Mouse (Mus musculus): ENCODE measurements around the gene Ptprf. TPM values are rescaled to one million over a fixed set of nuclear protein-coding genes. Genes with fewer than 3 reads are reported as not detected.

Gene Ptprf
- polyA plus RNA-seq, 1 experiment from 2014 or later, result 65.1 TPM

DNA sequence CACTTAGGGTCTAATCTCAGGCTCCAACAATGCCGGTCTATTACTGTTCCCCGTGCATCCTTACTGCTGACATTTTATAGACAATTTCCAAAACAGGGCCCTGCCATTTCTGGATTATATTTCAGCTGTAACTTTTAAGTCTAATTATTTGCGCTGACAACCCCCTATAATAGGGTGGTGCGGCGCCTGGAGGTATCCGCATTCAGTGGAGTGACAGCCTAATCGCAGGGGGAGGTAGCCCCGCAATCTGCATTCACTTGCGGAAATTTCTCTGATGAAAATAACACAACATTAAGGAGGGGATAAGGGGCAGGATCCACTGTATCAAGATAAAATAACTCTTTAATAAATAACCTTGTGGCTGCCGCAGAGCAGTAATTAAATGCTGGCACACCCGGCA, 47.9 kb downstream of the Ptprf start:
- WGBS, result 91% methylated on average over 11 of the region's 11 CpGs
- DNase-seq (ENCODE audit: low spot score) (no peak), ATAC-seq (no peak)
- H3K4me3 ChIP-seq (ENCODE audit: low read depth, low read length), result no peak overlapping the region
- H3K4me1 ChIP-seq (ENCODE audit: insufficient read depth, low read depth, low read length), result no peaks in the 10 kb centered on the region
- H3K27me3 ChIP-seq (replicated peaks; ENCODE audit: insufficient read depth, low read length), result no peaks in the 10 kb centered on the region
- H3K4me2 ChIP-seq (replicated peaks; ENCODE audit: low read depth, low read length), result no peak overlapping the region
- no peak for TF ChIP-seq CTCF (IDR thresholded peaks at IDR 0.05)
- no peak for TF ChIP-seq EP300 (IDR thresholded peaks at IDR 0.05)
- H3K9me3 ChIP-seq (ENCODE audit: low read length), result no peaks in the 10 kb centered on the region
- no peak overlapping the region for H3K9ac ChIP-seq (replicated peaks; ENCODE audit: low read depth)
- H3K27ac ChIP-seq (ENCODE audit: low read length), result no peak overlapping the region
- 0 out of 2 replicates have a peak, but pooled peaks cover 15% of the 10 kb centered on the region for H3K36me3 ChIP-seq (ENCODE audit: insufficient read depth, low read length)

DNA sequence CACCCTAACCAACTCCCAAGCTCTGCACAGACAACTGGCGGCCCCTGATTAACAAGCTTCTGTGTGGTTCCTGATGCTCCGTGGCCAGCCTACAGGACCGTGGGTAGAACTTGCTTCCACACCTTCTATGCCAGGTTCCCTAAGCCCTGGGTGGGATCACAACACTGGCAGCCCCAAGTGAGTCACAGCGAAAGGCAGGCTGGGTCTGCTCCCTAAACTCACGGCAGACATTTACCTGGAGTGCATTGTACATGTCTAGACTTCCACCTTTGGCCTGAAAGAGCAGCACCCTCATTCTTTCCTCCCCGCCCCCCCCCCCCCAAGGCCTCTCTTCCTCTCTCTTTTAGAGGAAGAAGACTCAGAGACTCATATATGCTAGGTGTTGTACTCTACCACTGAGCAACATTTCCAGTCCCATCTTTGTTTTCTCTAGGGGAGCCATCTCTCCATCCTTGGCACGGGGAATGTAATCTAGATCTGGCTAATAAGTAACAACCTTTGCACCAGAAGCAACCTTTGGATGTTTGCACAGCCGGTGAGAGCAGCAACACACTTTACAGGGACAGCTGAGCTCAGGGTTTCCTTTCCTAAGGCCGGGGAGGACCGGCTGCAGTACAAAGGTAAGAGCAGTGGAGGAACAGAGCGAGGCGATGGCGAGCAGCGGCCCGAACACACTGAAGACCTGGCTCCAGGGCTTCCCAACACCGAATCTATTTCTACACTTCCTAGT, 51.1 kb downstream of the Ptprf start:
- H3K27ac ChIP-seq (ENCODE audit: low read length), result peak overlapping the region; percentile 4; the same call in 1 of the 2 replicates
- H3K4me1 ChIP-seq (ENCODE audit: insufficient read depth, low read depth, low read length), result no peaks in the 10 kb centered on the region
- no peak overlapping the region for H3K9ac ChIP-seq (replicated peaks; ENCODE audit: low read depth)
- ATAC-seq, result peak; percentile 77
- no peak overlapping the region for H3K4me3 ChIP-seq (ENCODE audit: low read depth, low read length)
- no peaks in the 10 kb centered on the region for H3K27me3 ChIP-seq (replicated peaks; ENCODE audit: insufficient read depth, low read length)
- H3K4me2 ChIP-seq (replicated peaks; ENCODE audit: low read depth, low read length), result no peak overlapping the region
- WGBS, result 65% methylated on average over 15 of the region's 16 CpGs
- DNase-seq (ENCODE audit: low spot score), result peak; percentile 71
- TF ChIP-seq CTCF (IDR thresholded peaks at IDR 0.05) (no peak), EP300 (IDR thresholded peaks at IDR 0.05) (peak; percentile 35; the same call in 1 of the 2 replicates)
- no peaks in the 10 kb centered on the region for H3K9me3 ChIP-seq (ENCODE audit: low read length)
- H3K36me3 ChIP-seq (ENCODE audit: insufficient read depth, low read length), result peaks cover 5% of the 10 kb centered on the region; the same call in 1 of the 2 replicates

DNA sequence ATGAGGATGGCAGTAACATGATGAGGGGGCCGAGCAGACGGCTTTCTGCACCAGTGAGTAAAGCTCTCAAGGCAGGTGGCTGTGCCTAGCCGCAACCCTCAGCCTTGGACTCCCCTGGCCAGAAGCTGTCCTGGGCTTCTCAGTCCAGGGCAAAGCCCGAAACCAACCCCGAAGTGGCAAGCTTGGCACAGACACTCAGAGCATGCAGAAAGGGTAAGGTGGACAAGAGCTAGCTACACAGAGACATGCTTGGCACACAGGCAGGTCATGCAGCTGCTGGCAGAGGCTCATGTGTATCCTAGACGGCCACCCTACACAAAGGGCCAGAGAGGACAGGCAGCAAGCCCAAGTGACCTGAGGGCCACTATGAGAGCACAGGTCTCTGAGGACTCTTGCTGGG, 52.5 kb downstream of the Ptprf start:
- TF ChIP-seq EP300 (IDR thresholded peaks at IDR 0.05), result no peak
- TF ChIP-seq CTCF (IDR thresholded peaks at IDR 0.05), result no peak
- no peak overlapping the region for H3K27ac ChIP-seq (ENCODE audit: low read length)
- no peak overlapping the region for H3K9ac ChIP-seq (replicated peaks; ENCODE audit: low read depth)
- H3K27me3 ChIP-seq (replicated peaks; ENCODE audit: insufficient read depth, low read length), result no peaks in the 10 kb centered on the region
- no peaks in the 10 kb centered on the region for H3K9me3 ChIP-seq (ENCODE audit: low read length)
- ATAC-seq (no peak), DNase-seq (ENCODE audit: low spot score) (no peak)
- WGBS, result 95% methylated on average over 6 of the region's 6 CpGs
- H3K4me2 ChIP-seq (replicated peaks; ENCODE audit: low read depth, low read length), result no peak overlapping the region
- no peaks in the 10 kb centered on the region for H3K4me1 ChIP-seq (ENCODE audit: insufficient read depth, low read depth, low read length)
- no peak overlapping the region for H3K4me3 ChIP-seq (ENCODE audit: low read depth, low read length)
- peaks cover 13% of the 10 kb centered on the region for H3K36me3 ChIP-seq (ENCODE audit: insufficient read depth, low read length)

DNA sequence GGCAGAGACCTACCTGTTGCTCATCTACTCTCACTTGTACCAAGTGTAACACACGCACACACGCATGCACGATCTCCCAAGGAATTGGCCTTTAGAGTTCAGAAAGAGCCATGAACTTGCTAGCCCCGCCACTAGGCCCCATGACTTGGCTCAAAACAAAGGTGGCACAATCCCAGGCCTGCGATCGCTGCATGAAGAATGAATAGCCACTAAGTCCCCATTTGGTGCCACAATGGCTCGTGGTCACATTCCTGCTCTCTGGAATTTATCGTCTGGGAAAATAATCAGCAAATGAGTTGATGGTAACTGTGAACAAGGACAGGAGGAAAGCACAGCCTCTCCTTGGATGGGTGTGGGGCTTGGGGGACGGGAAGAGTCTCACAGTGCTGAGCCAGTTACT, 54.3 kb downstream of the Ptprf start:
- ATAC-seq (no peak), DNase-seq (ENCODE audit: low spot score) (no peak)
- Histone ChIP-seq H3K36me3 (ENCODE audit: insufficient read depth, low read length) (peaks cover 8% of the 10 kb centered on the region), H3K4me2 (replicated peaks; ENCODE audit: low read depth, low read length) (no peak overlapping the region), H3K27me3 (replicated peaks; ENCODE audit: insufficient read depth, low read length) (no peaks in the 10 kb centered on the region), H3K9me3 (ENCODE audit: low read length) (no peaks in the 10 kb centered on the region), H3K4me3 (ENCODE audit: low read depth, low read length) (no peak overlapping the region), H3K9ac (replicated peaks; ENCODE audit: low read depth) (no peak overlapping the region), H3K27ac (ENCODE audit: low read length) (no peak overlapping the region), H3K4me1 (ENCODE audit: insufficient read depth, low read depth, low read length) (no peaks in the 10 kb centered on the region)
- 88% methylated on average over 9 of the region's 9 CpGs for WGBS
- TF ChIP-seq EP300 (IDR thresholded peaks at IDR 0.05), result no peak

GRCm38 (mm10) chr4:118234711-118235388, 56.4 kb downstream of the Ptprf start:
- DNase-seq (ENCODE audit: low spot score), result peak; percentile 42
- WGBS, result 52% methylated on average over 11 of the region's 11 CpGs
- no peaks in the 10 kb centered on the region for H3K27me3 ChIP-seq (replicated peaks; ENCODE audit: insufficient read depth, low read length)

GRCm38 (mm10) chr4:118233886-118234285, 57.3 kb downstream of the Ptprf start:
- TF ChIP-seq CTCF (IDR thresholded peaks at IDR 0.05) (no peak), EP300 (IDR thresholded peaks at IDR 0.05) (no peak)
- 93% methylated on average over 2 of the region's 2 CpGs for WGBS
- ATAC-seq (no peak), DNase-seq (ENCODE audit: low spot score) (no peak)
- Histone ChIP-seq H3K4me3 (ENCODE audit: low read depth, low read length) (no peak overlapping the region), H3K9me3 (ENCODE audit: low read length) (no peaks in the 10 kb centered on the region), H3K9ac (replicated peaks; ENCODE audit: low read depth) (no peak overlapping the region), H3K36me3 (ENCODE audit: insufficient read depth, low read length) (peaks cover 10% of the 10 kb centered on the region), H3K4me2 (replicated peaks; ENCODE audit: low read depth, low read length) (no peak overlapping the region), H3K27ac (ENCODE audit: low read length) (peak overlapping the region; percentile 74; the same call in 1 of the 2 replicates), H3K27me3 (replicated peaks; ENCODE audit: insufficient read depth, low read length) (no peaks in the 10 kb centered on the region), H3K4me1 (ENCODE audit: insufficient read depth, low read depth, low read length) (no peaks in the 10 kb centered on the region)

More at GRCm38 (mm10) chr4:118234711-118235388, 56.4 kb downstream of the Ptprf start:
- Histone ChIP-seq H3K4me3 (ENCODE audit: low read depth, low read length) (no peak overlapping the region), H3K9ac (replicated peaks; ENCODE audit: low read depth) (no peak overlapping the region), H3K36me3 (ENCODE audit: insufficient read depth, low read length) (peaks cover 10% of the 10 kb centered on the region), H3K4me2 (replicated peaks; ENCODE audit: low read depth, low read length) (no peak overlapping the region), H3K27ac (ENCODE audit: low read length) (peak overlapping the region; percentile 59), H3K9me3 (ENCODE audit: low read length) (no peaks in the 10 kb centered on the region), H3K4me1 (ENCODE audit: insufficient read depth, low read depth, low read length) (no peaks in the 10 kb centered on the region)
- TF ChIP-seq EP300 (IDR thresholded peaks at IDR 0.05), result peak; percentile 85
- no peak for TF ChIP-seq CTCF (IDR thresholded peaks at IDR 0.05)
- peak; percentile 77 for ATAC-seq

All from lung, postnatal 0 days (tissue).